Mouse (Mus musculus) megakaryocyte-erythroid progenitor cell, adult 5-6 weeks (primary cell): ENCODE measurements at regions not wholly inside any gene's neighbourhood (a gene's known extent, or its start where the extent isn't known, plus 50 kb on each side); places are given as distances from the start of the nearest gene placed in this dataset.

Experiments
- ATAC-seq: replicated peaks from 2 replicates; pipeline ENCODE4 v1.8.0; 2016; ENCODE audit warnings: mild to moderate bottlenecking, inconsistent platforms; ENCODE audit not compliant: severe bottlenecking, poor library complexity, low FRiP score, low TSS enrichment

- peak; percentile 80 for ATAC-seq
These were observed 274.9 kb downstream of the Cd83 start for GRCm38 (mm10) chr13:44059436-44059835.

DNA sequence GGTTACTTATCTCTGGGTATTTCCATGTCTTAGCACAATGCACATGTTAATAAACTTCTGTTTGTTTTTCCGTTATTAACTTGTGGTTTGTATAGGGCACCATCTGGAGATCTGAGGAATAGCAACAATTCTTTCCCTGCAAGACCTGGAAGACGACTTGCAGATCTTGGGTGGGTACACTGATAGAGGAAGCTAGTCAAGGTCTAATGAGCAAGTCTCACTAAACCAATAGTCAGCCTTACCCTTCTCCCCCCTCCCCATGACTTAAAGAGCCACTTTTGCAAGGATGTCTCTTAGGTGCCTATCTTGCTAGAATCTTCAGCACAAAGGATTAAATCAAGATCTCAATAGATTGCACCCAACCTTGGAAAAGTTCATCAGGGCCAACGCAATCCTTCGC is 276.7 kb downstream of the Cd83 start:
- ATAC-seq: no peak

DNA sequence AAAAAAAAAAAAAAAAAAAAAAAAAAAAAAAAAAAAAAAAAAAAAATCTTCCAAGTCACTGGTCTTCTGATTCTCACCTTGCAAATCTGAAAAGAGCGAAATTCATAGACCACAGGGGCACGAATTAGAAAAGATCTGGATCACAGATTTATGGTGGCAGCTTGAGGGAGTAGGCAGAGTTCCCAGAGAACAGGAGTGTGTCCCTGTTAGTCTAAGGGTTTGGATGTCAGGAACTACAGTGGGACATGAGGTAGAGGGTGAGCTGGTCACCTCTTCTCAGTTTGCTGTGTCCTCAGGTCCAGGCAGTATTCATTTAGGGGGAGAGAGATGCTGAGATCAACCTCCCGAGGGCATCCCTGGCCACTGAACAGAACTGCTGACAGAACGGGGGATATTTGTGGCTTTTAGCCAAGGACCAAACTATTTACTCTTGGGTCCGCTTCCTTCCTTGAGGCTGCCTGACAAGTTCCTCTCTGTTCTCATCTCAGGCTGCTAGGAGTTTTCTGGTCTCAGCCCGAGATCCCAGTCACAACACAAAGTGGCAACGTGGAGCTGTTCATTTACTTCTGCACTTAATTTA is 277.2 kb downstream of the Cd83 start:
- no peak for ATAC-seq

DNA sequence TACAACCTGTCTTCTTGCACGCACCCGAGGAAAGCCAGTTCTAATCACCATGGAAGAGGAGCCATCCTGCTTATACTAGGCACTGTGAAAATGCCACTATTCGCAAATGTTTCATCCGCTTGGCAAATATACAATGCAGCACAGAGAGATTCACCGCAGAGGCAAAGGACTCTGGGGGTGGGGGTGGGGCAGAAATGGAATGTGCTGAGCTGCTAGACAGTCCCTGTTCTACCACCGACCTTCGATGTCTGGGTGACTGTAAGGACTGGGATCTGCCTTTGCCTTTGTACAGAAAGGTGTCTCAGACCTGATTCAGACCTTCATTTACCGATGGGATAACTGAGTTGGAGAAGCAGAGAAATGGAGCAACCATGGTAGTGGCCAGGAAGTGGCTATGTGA is 278.7 kb downstream of the Cd83 start:
- ATAC-seq: no peak

DNA sequence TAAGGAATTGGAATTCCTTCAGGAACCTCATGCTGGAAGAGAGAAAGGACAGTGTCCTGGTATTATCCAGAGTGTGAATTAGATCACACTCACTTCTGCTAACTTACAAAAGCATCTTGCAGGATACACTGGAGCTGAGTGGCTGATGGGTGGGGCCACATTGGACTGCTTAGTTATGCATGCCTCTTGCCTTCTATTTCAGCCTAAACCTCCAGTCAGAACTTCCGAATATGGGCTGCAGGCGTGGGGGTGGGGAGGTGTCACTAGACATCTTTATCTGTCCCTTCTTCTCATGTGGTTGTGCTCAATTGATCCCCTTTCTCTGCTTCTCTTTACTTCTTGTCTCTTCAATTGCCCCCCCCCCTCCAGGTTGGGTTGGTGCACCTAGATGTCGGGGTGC is 279.5 kb downstream of the Cd83 start:
- ATAC-seq: no peak

- peak; percentile 52; the same call in 1 of the 2 replicates for ATAC-seq
These were observed 281.2 kb downstream of the Cd83 start for GRCm38 (mm10) chr13:44065741-44066185.

DNA sequence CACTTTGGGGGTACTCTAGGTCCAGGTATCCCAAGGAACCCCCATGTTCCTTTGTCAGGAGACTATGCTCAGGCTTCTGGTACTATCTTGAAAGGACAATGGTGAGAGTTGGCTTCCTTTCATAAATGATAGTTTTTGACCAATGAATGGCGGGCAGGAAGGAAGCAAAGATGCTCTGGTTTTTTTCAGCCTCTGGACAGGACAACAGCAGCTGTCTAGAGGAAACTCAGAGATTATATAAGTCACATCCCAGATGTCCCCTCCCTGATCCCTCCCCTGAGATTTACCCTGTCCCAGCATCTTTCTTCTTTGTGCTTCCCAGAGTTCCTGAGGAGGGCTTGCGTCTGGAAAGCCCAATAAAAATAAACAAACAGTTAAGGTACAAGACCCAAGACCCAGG is 282.7 kb downstream of the Cd83 start:
- no peak for ATAC-seq

DNA sequence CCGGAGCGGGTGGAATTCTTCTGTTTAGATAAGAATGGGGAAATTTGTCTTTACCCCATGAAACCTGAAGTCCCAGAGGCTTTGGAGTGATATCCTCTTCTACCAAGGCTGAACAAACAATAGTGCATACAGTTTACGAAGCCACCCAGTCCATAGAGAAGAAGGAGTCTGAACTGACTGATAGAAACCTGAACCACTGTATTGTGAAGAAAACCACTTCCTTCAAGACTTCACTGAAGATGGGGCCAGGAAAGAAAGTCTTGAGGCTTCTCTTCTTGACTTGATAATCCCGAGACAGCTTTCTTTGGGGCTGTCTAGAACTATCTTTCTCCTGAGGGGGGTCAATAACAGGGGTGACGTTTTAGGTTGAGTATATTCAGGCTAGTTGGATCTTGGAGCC is 284.4 kb downstream of the Cd83 start:
- ATAC-seq: no peak

DNA sequence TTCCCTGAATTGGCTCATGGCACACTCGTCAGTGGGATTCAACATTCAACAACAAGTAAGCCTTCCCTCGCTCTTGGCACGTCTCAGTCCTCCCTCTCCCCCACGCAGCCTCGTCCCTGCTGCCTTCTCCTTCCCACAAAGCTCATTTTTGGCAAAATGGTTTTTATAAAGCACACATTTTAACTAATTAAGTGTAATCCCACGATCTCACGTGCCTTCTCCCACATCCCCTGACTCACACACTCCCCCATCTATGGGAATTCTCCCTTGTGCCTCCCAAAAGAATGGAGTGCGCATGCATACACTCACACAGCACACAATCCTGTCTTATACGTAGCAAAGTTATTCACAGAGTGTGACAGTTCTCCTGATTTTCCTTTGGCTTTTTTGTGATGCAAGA is 288.5 kb downstream of the Cd83 start:
- ATAC-seq: no peak

DNA sequence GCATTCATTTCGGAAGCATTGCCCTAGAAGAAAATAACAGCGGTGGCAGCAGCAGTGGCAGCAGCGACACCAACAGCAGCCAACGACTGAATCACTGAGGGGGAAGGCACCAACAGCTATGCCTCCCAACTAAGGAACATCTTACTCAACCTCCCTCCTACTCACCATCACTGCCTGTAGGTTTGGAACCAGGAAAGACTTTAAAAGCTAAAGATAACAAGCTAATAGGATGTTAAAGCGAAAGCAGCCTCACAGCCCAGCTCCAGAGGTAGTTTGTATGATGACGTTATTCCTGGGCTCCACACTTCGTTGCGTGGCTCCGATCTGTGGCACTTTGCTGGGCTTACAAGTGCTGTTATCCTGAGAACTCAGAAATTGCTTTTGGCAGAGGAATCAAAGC is 289.6 kb downstream of the Cd83 start:
- no peak for ATAC-seq

DNA sequence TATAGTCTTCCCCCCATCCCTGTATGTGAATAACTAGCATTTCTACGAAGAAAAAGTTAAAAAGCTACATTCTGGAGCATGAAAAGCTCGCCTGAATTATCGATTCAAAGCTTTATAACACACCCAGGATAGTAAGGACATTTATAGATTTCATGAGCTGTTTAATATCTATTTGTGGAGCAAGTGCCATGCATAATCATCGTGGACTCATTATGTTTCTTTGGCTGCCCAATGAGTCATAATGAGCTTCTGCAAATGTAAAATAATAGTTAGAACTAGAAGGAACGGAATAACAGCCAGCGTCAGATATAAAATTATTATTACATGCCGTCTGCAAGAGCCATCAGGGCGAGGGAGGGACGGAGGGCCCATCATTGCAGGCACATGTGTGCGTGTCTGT is 292.4 kb downstream of the Cd83 start:
- no peak for ATAC-seq

GRCm38 (mm10) chr13:44085621-44086510 is 301.3 kb downstream of the Cd83 start:
- ATAC-seq: no peak

DNA sequence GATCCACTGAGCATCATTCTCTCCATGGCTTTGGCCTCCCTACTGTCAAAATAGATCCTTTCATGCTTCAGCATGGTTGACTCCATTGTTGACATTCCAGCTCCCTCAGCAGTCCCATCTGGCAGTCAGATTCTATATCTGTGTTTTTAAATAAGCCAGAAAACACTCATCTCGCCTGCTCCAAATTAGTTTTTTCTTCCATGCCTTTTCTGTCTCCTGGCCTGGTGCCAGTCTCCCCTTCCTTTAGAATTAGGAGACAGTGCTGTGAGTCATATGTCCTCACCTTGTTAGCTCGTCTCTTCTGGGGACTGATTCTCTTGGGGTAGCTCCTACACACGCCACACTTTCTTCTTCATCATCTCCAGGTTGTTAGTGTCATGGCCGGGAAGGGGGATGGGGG is 302.2 kb downstream of the Cd83 start:
- no peak for ATAC-seq

- ATAC-seq: no peak
These were observed 312.6 kb downstream of the Cd83 start for GRCm38 (mm10) chr13:44097141-44097540.

DNA sequence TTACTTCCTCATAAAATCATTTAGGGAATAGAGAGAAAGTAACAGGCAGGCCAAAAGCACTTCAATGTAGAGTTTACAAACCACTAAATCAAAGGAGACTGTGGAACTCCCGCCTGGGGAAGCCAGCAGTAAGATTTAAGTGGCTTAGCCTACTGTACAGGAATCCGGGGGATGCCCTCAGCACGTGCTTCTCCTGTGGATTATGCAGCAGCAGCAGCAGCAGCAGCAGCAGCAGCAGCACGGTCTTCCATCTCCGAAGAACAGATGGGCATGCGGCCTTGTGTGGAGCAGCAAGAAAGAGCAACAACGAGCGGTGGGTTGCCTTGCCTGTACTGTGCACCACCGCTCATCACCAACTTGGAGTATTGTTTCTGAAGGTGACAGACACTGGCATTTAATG is 314.9 kb downstream of the Cd83 start:
- ATAC-seq: no peak

DNA sequence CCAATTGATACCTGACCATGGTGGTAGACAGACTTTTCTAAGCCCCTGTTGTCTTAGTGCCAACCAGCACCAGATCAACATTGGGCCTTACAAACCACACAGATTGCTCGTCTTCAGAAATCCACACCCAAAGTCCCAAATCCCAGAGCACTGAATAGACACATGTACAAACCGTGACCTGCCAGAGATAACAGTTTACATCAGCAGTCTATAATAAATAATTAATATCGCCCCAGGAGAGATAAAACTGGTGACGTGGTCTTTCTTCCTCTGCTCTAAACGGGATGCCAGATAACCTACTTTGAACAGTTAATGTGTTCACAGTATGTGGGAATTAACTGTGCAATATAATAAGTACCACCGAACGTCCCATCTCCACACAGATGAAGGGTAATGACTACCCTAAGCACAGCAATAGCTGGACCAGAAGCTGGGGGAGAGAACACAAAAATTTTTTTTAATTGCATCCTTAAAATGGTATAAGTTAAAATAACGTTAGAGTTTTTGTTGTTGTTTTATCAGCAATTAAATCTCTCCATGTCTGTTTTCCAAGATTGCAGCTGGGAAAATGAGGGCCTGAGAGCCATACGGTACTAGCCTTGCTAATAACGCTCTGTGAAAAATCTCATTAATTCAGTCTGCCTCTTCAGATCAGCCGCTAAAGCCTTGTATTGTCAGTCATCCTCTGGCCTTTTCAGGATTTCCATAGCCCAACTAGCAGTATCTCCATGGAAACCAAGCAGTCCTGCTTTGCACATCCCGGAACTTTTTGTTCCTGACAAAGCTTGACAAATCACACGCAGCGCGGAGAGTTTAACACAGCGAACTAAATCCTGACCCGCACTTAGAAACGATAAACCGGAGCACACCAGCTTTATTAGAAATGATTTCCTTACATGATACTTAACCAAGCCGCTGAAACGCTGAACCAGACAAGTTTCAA is 315.8 kb downstream of the Cd83 start:
- ATAC-seq: no peak

DNA sequence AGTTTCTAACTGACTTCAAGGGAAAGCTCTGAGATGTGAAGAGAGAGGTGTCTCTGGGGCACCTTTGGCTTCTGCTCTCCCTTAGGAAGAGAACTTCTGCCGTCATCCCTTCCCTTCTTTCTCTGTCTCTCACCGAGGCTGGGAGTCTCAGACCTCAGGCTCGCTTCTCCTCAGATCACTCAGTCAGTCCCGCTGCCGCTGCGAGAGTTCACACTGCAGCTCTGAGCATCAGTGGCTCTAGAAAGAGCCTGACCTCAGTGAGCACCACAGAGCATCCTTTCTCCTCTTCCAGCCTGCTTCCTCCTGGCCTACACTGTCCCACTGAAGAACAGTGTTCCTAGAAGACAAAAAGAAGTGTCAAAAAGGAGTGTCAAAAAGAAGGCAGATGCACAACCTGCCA is 316.6 kb downstream of the Cd83 start:
- no peak for ATAC-seq

- ATAC-seq: no peak
These were observed 317.2 kb downstream of the Cd83 start for GRCm38 (mm10) chr13:44101806-44102205.

- no peak for ATAC-seq
These were observed 317.7 kb downstream of the Cd83 start for GRCm38 (mm10) chr13:44102257-44102656.

GRCm38 (mm10) chr13:44103340-44103739 is 318.8 kb downstream of the Cd83 start:
- ATAC-seq: no peak
